Mouse (Mus musculus) effector memory CD4-positive, alpha-beta T cell, adult 7 months (primary cell): Measurements from ENCODE around the gene Rasa3. TPM values are rescaled to one million over a fixed set of nuclear protein-coding genes. Genes with fewer than 3 reads are reported as not detected.

ENCODE experiments used
- polyA plus RNA-seq: library from polyadenylated mRNA; unstranded; fragments of 100-300 nt; shearing (Covaris generic); gene quantifications from one replicate; pipeline ENCODE4 v1.2.1, GENCODE M21; 2017

Gene Rasa3
- 267 TPM for polyA plus RNA-seq

DNA sequence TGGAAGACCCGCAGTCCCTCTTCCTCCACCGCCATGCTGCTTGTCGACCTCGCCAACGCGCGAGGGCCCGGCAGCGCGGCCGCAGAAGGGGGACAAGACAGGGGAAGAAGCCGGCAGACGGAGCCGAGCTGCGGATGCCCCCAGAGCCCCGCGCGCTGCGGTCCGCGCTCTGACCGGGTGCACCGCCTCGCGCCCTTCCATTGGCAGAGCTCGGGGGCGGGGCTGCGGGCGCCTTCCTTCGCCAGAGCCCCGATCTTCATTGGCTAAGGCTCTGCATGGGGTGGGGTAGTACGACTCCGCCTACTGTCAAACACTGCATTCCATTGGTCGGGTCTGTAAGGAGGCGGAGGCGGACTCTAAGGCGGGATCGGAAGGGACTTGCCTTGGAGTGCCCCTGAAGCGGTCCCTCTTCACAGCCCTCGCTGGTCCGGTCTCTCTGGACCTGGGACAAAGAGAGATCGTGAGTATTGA is at the start of gene Rasa3:
Gene Rasa3, minus strand, starts transcription at position 191 of the 471 bp plus-strand sequence.

DNA sequence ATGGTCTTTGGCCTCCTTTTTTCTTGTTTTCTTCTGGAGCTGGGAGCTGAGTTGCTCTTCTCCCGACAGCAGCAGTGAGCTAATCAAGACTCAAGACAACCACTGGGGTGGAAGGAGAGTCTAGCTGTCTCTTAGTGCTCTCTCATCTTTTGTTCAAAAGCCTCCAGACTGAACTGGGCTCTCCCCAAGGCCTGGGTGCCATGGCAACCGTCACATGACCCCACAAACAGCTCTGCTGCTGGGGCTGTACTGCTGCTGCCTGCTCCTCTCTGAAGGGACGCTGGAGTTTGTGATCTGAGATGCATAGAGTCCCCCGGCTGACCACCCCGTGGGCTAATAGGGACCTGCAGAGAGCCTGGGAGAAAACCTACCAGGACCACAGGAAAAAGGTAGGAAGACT is 28.3 kb upstream of the Rasa3 start, which contains the start of gene Cfap97d2:
Gene Cfap97d2, plus strand, starts transcription at position 222 of the 400 bp plus-strand sequence.

GRCm38 (mm10) chr8:13562118-13562517 is 115.3 kb downstream of the Rasa3 start, which contains the start of gene 1700029H14Rik:
1700029H14Rik (minus strand) TSS chr8:13562461.

Other genes with a start within 250 kb of the Rasa3 start
- gene Tmem255b, start 242.4 kb downstream of the Rasa3 start, polyA plus RNA-seq = not detected
- not detected for gene Gas6, start 183.1 kb downstream of the Rasa3 start, polyA plus RNA-seq
- not detected for gene 1700029H14Rik, start 115.1 kb downstream of the Rasa3 start, polyA plus RNA-seq
- not detected for gene Cfap97d2, start 28.3 kb upstream of the Rasa3 start, polyA plus RNA-seq
- gene Cdc16, start 80.1 kb upstream of the Rasa3 start, polyA plus RNA-seq = 37.1 TPM
- 31.9 TPM for gene Upf3a, start 108.0 kb upstream of the Rasa3 start, polyA plus RNA-seq
- gene AF366264, start 160.8 kb upstream of the Rasa3 start, polyA plus RNA-seq = not detected
- gene Champ1, start 192.0 kb upstream of the Rasa3 start, polyA plus RNA-seq = 26.5 TPM
- gene Coprs, start 212.7 kb upstream of the Rasa3 start, polyA plus RNA-seq = 0.54 TPM